Mouse (Mus musculus) large intestine, adult 2 months (tissue): ENCODE measurements around the gene Sox6. TPM values are rescaled to one million over a fixed set of nuclear protein-coding genes. Genes with fewer than 3 reads are reported as not detected.
"Not testable (repeated sequence)": the region's sequence is repeated elsewhere in the genome, so short reads cannot be mapped to it uniquely, and the experiment has no call there.

Experiments used
- DNase-seq: peaks from one replicate; pipeline ENCODE4 v3.0.0-alpha.2; 2012; ENCODE audit warnings: low read depth, low spot score
- WGBS: fragments of 180-500 bp; shearing (Covaris S2); methylation state at CpG from one replicate; pipeline ENCODE4 v1.1.7; 2018; 5-methylcytosine and 5-hydroxymethylcytosine counted together
- polyA plus RNA-seq: library from polyadenylated mRNA; depleted of rRNA; stranded (reverse); fragments of >200 nt; gene quantifications from 2 replicates; pipeline ENCODE4 v1.2.3, GENCODE M21; 2012

Gene Sox6
- polyA plus RNA-seq, 1 experiment, result 7.5 TPM

DNA sequence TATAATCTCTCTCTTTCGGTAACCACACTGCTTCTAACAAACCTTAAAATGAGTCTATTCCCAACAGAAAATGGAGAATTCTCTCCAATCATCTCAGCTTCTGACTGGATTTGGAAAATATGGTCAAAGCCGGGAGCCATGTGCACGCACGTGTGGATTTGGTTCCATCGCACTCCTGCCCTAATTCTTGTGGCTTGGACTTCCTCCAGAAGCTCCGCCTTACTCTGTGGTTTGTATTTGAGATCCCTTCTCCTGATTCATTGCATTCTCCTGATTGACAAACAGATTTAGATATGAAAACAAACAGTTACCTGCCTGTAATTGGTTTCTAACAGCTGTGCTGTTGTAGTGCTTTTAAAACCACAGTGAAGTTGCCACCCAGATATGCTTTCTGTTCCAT is 351.9 kb downstream of the Sox6 start:
- WGBS, result 47% methylated on average over 6 of the region's 6 CpGs
- no peak for DNase-seq

- DNase-seq, result no peak
- WGBS, result 91% methylated on average over 3 of the region's 3 CpGs
Observed at GRCm38 (mm10) chr7:115684142-115684541, 354.5 kb downstream of the Sox6 start.

DNA sequence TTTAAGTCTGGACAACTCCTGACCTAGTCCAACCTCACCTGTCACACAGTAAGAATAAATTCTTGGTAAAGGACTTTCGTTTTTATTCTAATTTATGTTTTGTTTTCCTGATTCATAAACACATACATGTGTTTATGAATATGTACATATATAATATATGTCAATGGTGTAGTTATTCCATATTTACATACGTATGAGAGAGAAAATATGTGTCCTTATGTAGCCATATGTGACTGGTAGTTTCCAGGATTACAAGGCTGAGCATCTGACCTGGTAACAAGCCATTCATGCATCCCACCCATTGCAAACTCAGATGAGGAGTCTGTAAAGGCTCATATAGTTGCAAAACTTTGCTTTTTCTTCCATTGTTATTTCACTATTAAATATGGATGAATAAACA is 366.8 kb downstream of the Sox6 start:
- 79% methylated on average over 2 of the region's 2 CpGs for WGBS
- no peak for DNase-seq

DNA sequence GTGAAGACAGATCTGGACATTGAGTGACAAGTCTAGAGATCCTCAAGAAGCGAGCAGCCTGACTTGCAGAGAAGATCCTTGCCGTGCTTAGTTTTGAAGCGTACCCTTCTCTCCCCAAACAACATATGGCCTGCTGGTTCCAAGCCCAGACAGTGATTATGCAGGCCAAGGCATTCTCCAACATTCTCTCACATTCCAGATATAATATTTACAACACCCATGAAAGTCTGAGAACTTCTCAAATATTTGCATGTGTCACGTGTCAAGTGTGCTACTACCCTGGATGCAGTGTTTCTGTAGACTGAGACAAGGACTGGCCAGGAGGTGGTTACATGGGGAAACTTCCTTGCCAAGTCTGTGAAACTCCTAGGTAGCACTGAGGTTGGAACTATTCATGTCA is 367.3 kb downstream of the Sox6 start:
- 47% methylated on average over 4 of the region's 4 CpGs for WGBS

GRCm38 (mm10) chr7:115669207-115670004 is 369.2 kb downstream of the Sox6 start:
- no peak for DNase-seq
- 25% methylated on average over 6 of the region's 6 CpGs for WGBS

More for the DNA sequence above, 367.3 kb downstream of the Sox6 start:
- no peak for DNase-seq

DNA sequence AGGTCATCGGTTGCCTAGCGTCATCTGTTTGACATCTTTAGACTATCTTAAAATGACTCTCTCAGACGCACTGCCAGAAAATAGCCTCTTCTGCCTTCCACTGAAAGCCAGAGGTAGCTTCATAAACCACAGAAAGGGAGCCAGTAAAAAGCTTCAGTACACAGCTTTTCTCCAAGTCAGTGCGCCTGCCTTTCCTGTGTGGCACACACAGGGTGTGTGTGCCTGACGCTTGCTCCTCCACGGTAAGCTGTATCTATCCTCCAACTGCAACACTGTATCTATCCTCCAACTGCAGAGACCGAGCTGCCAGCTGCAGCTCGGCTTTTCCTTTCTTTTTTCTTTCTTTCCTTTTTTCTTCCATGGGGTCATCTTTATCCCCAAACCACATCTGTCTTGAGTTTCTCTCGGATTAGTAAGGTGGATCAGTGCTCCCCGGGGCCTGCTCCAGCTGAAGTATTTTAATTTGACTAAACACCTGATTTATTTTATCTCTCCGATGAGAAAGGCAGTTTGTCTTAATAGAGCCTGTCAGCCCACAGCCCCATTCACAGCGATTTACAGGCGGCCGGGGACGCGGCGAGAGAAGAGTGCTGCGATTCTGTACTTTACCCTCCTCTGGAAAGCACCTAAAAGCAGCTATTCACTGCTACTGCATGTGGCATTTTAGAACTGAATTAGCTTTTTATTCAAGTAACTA is 371.8 kb downstream of the Sox6 start:
- 26% methylated on average over 18 of the region's 18 CpGs for WGBS
- DNase-seq, result no peak

- 93% methylated on average over 6 of the region's 6 CpGs for WGBS
- no peak for DNase-seq
Observed at GRCm38 (mm10) chr7:115663399-115663798, 375.2 kb downstream of the Sox6 start.

DNA sequence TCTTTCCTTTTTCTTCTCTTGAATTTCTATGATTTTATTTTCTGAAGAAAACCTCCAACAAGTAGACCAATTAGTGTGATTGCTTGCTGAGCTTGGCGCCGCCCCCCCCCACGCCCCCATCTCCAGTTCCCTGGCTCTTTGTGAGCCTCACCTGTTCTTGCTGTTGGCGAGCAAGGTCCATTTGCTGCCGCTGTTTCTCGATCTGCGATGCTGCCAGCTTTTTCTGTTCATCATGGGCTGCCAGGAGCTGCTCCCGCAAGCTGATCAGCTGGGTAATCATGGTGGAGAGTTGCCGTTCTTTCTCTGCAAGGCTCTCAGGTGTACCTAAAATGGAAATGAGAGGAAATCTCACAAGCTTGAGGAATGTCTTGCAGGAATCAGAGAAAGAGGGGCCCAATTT is 376.5 kb downstream of the Sox6 start:
- no peak for DNase-seq
- WGBS, result 60% methylated on average over 9 of the region's 9 CpGs

DNA sequence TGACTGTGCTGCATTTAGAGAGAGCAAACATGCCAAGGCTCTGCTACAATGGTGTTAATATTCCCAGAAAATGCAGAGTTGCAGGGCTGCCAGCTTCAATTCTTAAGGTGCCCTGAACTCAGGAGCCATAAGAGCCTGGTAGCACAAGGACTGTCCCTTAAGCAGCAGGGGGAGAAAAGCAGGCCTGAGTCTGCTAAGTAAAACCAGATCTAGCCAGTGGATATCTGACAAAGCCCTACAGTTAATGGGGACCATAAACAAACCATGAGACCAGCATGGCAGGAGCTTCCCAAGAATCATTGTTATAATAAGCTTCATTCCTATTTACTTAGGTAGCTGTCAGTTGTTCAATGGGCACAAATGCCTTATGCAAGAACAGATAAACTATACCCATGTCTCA is 391.9 kb downstream of the Sox6 start:
- no peak for DNase-seq

- DNase-seq, result no peak
- 70% methylated on average over 5 of the region's 5 CpGs for WGBS
Observed at GRCm38 (mm10) chr7:115645971-115646447, 392.6 kb downstream of the Sox6 start.

DNA sequence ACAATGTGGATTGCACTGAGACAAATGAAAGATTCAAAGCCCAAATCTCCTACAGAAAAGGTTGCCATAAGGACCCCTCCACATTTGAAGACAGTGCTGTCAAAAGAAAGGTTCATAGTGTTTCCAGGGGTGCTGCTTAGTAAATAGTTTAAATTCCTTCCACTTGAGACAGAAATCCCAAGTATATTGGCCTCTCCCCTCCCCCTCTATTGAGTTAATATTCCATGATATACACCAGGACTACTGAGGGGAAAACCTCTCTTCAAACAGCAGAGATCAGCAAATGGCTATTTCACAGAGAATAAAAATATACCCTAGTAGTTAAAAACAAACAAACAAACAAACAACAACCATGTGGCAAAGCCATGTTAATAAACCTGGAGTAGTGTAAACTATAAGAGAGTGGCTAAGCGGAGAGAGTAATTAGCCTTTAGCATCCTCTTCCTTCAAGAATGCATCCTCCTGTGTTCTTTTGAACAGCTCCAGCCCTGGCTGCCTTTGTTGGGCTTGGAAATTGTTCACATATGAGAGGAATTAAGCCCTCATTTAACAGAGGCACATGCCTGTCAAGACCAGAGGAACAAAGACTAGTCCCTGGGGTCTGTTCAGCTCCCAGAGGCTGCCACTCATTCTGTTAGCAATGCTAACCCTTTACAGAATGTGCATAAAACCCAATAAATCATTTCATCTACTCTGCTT is 393.2 kb downstream of the Sox6 start:
- DNase-seq, result no peak
- 98% methylated on average over 1 of the region's 1 CpGs for WGBS

DNA sequence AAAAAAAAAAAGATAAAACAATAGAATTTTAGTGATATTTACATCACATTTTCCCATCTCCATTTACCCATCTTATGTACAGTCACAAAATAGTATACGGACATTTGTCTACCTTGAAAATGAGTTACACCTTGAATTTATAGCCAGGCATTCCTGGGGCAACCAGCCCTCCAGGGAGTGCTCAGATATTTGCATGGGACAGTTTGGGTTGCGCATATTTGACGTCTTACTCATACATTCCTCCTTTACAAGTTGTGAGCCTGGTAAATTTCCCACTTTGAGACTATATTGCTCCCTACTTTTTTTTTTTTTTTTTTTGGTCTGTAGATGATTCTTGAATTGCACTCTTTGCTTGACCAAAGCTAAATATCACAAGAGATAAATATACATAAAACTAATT is 407.9 kb downstream of the Sox6 start:
- WGBS, result 61% methylated on average over 3 of the region's 3 CpGs
- DNase-seq, result no peak

GRCm38 (mm10) chr7:115630287-115630686 is 408.3 kb downstream of the Sox6 start:
- 84% methylated on average over 4 of the region's 4 CpGs for WGBS
- DNase-seq, result no peak

- DNase-seq, result no peak
- 81% methylated on average over 1 of the region's 1 CpGs for WGBS
Observed at GRCm38 (mm10) chr7:115628766-115629165, 409.8 kb downstream of the Sox6 start.

DNA sequence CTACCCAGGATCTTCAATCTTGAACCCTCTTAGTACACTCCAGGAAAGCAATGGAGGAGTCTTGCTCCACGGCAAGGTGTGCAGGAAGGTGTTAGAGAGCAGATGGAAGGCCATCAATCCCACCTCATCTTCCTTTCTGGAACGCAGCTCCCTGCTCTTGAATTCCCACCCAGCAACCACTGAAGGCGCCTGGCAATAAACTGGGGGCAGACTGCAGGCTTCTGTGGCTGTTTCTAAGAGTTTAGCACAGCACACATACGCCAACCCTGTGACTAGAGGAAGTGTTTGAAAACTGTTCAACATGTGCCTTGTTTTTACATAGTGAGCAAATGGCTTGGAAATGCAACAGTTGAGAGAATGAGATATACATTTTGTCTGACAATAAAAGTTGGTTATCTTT is 412.6 kb downstream of the Sox6 start:
- DNase-seq, result no peak
- 29% methylated on average over 4 of the region's 4 CpGs for WGBS

DNA sequence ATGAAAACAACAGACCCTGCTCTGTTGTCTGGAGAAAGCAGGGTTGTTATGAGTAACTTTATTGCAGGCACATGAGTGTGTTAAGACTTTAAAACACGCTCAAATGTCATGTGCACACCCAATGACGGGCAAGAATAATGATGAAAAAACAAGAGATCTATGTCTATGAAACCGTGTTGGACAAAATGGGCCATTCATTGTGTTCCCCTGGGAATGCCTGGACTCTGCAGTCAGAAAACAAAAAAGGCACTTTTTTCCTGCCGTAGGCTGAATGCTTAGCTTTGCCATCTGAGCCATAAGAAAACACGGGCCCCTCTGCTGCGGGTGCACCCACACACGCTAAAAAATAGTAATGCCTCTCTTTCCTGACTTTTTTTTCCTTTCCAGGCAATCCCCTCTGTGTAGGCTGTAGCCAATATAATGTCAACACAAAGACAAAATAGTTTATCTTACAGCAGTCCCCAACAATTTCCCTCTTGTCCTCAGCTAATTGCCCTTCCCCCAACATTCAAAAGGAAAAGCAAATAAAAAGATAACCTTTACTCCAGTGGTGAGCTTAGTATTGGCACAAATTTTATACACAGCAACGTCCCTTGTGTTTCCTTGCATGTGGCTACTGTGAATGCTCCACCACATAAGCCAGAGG is 413.6 kb downstream of the Sox6 start:
- no peak for DNase-seq
- 13% methylated on average over 8 of the region's 8 CpGs for WGBS

GRCm38 (mm10) chr7:115624451-115624850 is 414.1 kb downstream of the Sox6 start:
- WGBS, result 61% methylated on average over 5 of the region's 5 CpGs
- no peak for DNase-seq

GRCm38 (mm10) chr7:115615697-115616237 is 422.8 kb downstream of the Sox6 start:
- WGBS, result 5% methylated on average over 10 of the region's 10 CpGs
- no peak for DNase-seq

- no peak for DNase-seq
- WGBS, result 77% methylated on average over 1 of the region's 1 CpGs
Observed at GRCm38 (mm10) chr7:115607485-115607884, 431.1 kb downstream of the Sox6 start.

DNA sequence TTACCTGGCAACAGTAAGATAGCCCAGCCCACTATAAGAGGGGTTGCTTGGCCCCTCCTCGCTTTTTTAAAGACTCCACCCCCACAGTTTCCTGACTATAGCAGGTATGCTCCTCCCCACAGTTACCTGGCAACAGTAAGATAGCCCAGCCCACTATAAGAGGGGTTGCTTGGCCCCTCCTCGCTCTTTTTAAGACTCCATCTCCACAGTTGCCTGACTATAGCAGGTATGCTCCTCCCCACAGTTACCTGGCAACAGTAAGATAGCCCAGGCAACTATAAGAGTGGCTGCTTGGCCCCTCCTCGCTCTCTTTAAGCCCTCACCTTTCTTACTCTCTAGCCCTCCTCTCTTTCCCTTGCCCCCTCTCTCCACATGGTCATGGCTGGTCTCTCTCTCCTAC is 432.5 kb downstream of the Sox6 start:
- WGBS, result 84% methylated on average over 3 of the region's 3 CpGs
- DNase-seq, result not testable (repeated sequence)
